Mouse (Mus musculus) heart, embryonic 16.5 days (tissue): ENCODE results near the gene Sclt1. TPM values are rescaled to one million over a fixed set of nuclear protein-coding genes. Genes with fewer than 3 reads are reported as not detected.

Experiments
- polyA plus RNA-seq: library from polyadenylated mRNA; unstranded; fragments of >200 nt; fragmentation: Nextera tagmentation; extraction: Ambion mirVana; gene quantifications from 2 replicates; pipeline ENCODE4 v1.2.1, GENCODE M21; 2015

Sclt1 gene
- polyA plus RNA-seq, 1 experiment from 2014 or later = 10.1 TPM

Other genes with a start within 250 kb of the Sclt1 start
- 13.4 and 14.8 TPM in 2 replicates for gene Jade1, start 186.8 kb downstream of the Sclt1 start, polyA plus RNA-seq
- gene D3Ertd751e, start 97 bp upstream of the Sclt1 start, polyA plus RNA-seq = 13.5 and 13.8 TPM in 2 replicates